Mouse (Mus musculus): Measurements from ENCODE around the gene Dgkh. TPM values are rescaled to one million over a fixed set of nuclear protein-coding genes. Genes with fewer than 3 reads are reported as not detected.

Dgkh gene
- total and polyA plus RNA-seq, 2 experiments from 2014 or later = 1.2 to 4.7 TPM

GRCm38 (mm10) chr14:78584222-78584621, 148.4 kb downstream of the Dgkh start:
- H3K9ac ChIP-seq (replicated peaks; ENCODE audit: low read depth, low read length) = no peak overlapping the region
- DNase-seq (ENCODE audit: low spot score) (no peak), ATAC-seq (ENCODE audit: insufficient read depth, low read depth) (no peak)
- no peak overlapping the region for H3K4me2 ChIP-seq (ENCODE audit: low read depth, low read length)
- no peaks in the 10 kb centered on the region for H3K4me1 ChIP-seq (ENCODE audit: control insufficient read depth, insufficient read depth)
- H3K36me3 ChIP-seq (replicated peaks; ENCODE audit: control insufficient read depth, insufficient read depth, low read length) = peaks cover 36% of the 10 kb centered on the region
- H3K9me3 ChIP-seq (replicated peaks; ENCODE audit: control insufficient read depth, low read length) = no peaks in the 10 kb centered on the region
- H3K27me3 ChIP-seq (ENCODE audit: control insufficient read depth, insufficient read depth, low read length) = no peaks in the 10 kb centered on the region
- H3K4me3 ChIP-seq (ENCODE audit: low read depth, low read length) = no peak overlapping the region
- no peak overlapping the region for H3K27ac ChIP-seq (ENCODE audit: low read depth)
- WGBS = 85% methylated on average over 13 of the region's 13 CpGs
- TF ChIP-seq CTCF (IDR thresholded peaks at IDR 0.05; ENCODE audit: low read depth) (no peak), EP300 (IDR thresholded peaks at IDR 0.05; ENCODE audit: low read depth) (no peak)

DNA sequence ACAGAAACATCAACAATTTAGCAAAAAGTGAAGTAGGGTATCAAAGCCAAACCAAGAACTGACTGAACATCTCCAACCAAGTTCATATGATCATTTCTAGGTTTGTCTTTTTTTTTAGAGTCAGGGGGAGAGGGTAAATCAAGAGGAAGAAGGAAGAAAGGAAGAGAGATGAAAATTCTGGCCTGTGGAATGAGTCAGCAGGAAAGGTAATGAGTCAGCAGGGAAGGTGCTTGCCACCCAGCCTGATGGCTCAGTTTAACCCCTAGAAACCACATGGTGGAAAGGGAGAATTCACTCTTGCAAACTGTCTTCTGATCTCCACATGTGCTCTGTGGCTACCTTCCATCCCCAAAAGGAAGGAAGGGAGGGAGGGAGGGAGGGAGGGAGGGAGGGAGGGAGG, 149.4 kb downstream of the Dgkh start:
- ATAC-seq (ENCODE audit: insufficient read depth, low read depth) = no peak
- Histone ChIP-seq H3K27ac (ENCODE audit: low read depth) (no peak overlapping the region), H3K36me3 (replicated peaks; ENCODE audit: control insufficient read depth, insufficient read depth, low read length) (peaks cover 32% of the 10 kb centered on the region), H3K9ac (replicated peaks; ENCODE audit: low read depth, low read length) (no peak overlapping the region), H3K4me2 (ENCODE audit: low read depth, low read length) (no peak overlapping the region), H3K4me3 (ENCODE audit: low read depth, low read length) (no peak overlapping the region), H3K9me3 (replicated peaks; ENCODE audit: control insufficient read depth, low read length) (no peaks in the 10 kb centered on the region), H3K27me3 (ENCODE audit: control insufficient read depth, insufficient read depth, low read length) (no peaks in the 10 kb centered on the region), H3K4me1 (ENCODE audit: control insufficient read depth, insufficient read depth) (no peaks in the 10 kb centered on the region)
- TF ChIP-seq EP300 (IDR thresholded peaks at IDR 0.05; ENCODE audit: low read depth) = no peak
- no peak for TF ChIP-seq CTCF (IDR thresholded peaks at IDR 0.05; ENCODE audit: low read depth)
- DNase-seq (ENCODE audit: low spot score) = no peak

DNA sequence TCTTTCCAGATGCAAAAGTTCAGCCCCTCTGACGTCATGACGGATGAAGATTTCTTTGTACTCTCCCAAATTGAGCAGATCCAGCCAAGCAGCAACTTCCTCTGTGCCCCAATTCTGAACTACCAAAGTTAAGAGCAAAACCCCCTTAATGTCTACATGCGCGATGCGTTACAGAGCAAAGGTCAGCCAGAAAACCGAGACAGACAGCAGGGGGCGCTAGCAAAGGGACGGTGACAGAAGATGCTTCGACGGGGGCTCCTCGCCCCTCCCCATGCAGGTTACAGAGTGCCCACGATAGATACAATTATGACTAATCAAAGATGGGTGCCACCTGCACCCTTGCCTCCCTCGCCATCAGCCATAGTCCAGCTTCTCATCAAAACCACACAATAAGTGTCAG, 156.7 kb downstream of the Dgkh start:
- peaks cover 23% of the 10 kb centered on the region for H3K36me3 ChIP-seq (replicated peaks; ENCODE audit: control insufficient read depth, insufficient read depth, low read length)
- ATAC-seq (ENCODE audit: insufficient read depth, low read depth) = no peak
- H3K9me3 ChIP-seq (replicated peaks; ENCODE audit: control insufficient read depth, low read length) = no peaks in the 10 kb centered on the region
- TF ChIP-seq CTCF (IDR thresholded peaks at IDR 0.05; ENCODE audit: low read depth) = no peak
- no peak for TF ChIP-seq EP300 (IDR thresholded peaks at IDR 0.05; ENCODE audit: low read depth)
- H3K4me2 ChIP-seq (ENCODE audit: low read depth, low read length) = no peak overlapping the region
- H3K9ac ChIP-seq (replicated peaks; ENCODE audit: low read depth, low read length) = no peak overlapping the region
- no peaks in the 10 kb centered on the region for H3K4me1 ChIP-seq (ENCODE audit: control insufficient read depth, insufficient read depth)
- no peaks in the 10 kb centered on the region for H3K27me3 ChIP-seq (ENCODE audit: control insufficient read depth, insufficient read depth, low read length)
- DNase-seq (ENCODE audit: low spot score) = no peak
- H3K27ac ChIP-seq (ENCODE audit: low read depth) = no peak overlapping the region
- 78% methylated on average over 13 of the region's 13 CpGs for WGBS
- no peak overlapping the region for H3K4me3 ChIP-seq (ENCODE audit: low read depth, low read length)

DNA sequence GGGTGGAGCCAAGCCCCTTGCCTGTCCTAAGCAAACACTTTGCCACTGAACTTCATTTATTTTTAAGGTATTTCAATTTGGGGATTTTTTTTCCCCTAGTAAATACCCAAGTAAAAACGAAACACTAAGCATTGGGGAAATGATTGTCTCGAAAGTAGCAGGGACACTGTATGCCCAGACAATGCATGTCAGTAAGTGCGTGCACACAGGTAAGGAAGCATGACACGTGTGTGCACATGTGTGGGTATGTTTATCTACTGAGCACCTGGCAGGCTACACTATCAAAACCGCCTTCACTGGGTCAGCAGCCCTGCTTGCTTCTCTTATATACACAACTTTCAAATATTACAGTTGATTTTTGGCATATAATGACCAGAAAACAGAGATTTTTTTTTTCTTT, 164.2 kb downstream of the Dgkh start:
- Histone ChIP-seq H3K9me3 (replicated peaks; ENCODE audit: control insufficient read depth, low read length) (no peaks in the 10 kb centered on the region), H3K4me3 (ENCODE audit: low read depth, low read length) (no peak overlapping the region), H3K4me1 (ENCODE audit: control insufficient read depth, insufficient read depth) (no peaks in the 10 kb centered on the region), H3K27me3 (ENCODE audit: control insufficient read depth, insufficient read depth, low read length) (no peaks in the 10 kb centered on the region), H3K36me3 (replicated peaks; ENCODE audit: control insufficient read depth, insufficient read depth, low read length) (peaks cover 30% of the 10 kb centered on the region), H3K9ac (replicated peaks; ENCODE audit: low read depth, low read length) (no peak overlapping the region), H3K4me2 (ENCODE audit: low read depth, low read length) (no peak overlapping the region), H3K27ac (ENCODE audit: low read depth) (no peak overlapping the region)
- ATAC-seq (ENCODE audit: insufficient read depth, low read depth) = no peak
- TF ChIP-seq EP300 (IDR thresholded peaks at IDR 0.05; ENCODE audit: low read depth) = no peak
- no peak for TF ChIP-seq CTCF (IDR thresholded peaks at IDR 0.05; ENCODE audit: low read depth)
- 91% methylated on average over 5 of the region's 5 CpGs for WGBS
- DNase-seq (ENCODE audit: low spot score) = no peak

- TF ChIP-seq EP300 (IDR thresholded peaks at IDR 0.05; ENCODE audit: low read depth) (no peak), CTCF (IDR thresholded peaks at IDR 0.05; ENCODE audit: low read depth) (no peak)
- Histone ChIP-seq H3K4me3 (ENCODE audit: low read depth, low read length) (no peak overlapping the region), H3K9ac (replicated peaks; ENCODE audit: low read depth, low read length) (no peak overlapping the region), H3K4me1 (ENCODE audit: control insufficient read depth, insufficient read depth) (no peaks in the 10 kb centered on the region), H3K36me3 (replicated peaks; ENCODE audit: control insufficient read depth, insufficient read depth, low read length) (peaks cover 22% of the 10 kb centered on the region; the same call in 1 of the 2 replicates), H3K4me2 (ENCODE audit: low read depth, low read length) (no peak overlapping the region), H3K27me3 (ENCODE audit: control insufficient read depth, insufficient read depth, low read length) (no peaks in the 10 kb centered on the region), H3K9me3 (replicated peaks; ENCODE audit: control insufficient read depth, low read length) (no peaks in the 10 kb centered on the region), H3K27ac (ENCODE audit: low read depth) (no peak overlapping the region)
- 65% methylated on average over 4 of the region's 4 CpGs for WGBS
- ATAC-seq (ENCODE audit: insufficient read depth, low read depth) = no peak
- no peak for DNase-seq (ENCODE audit: low spot score)
Observed at GRCm38 (mm10) chr14:78566431-78566830, 166.1 kb downstream of the Dgkh start.

GRCm38 (mm10) chr14:78564292-78564691, 168.3 kb downstream of the Dgkh start:
- H3K9ac ChIP-seq (replicated peaks; ENCODE audit: low read depth, low read length) = no peak overlapping the region
- H3K9me3 ChIP-seq (replicated peaks; ENCODE audit: control insufficient read depth, low read length) = no peaks in the 10 kb centered on the region
- no peak overlapping the region for H3K4me2 ChIP-seq (ENCODE audit: low read depth, low read length)
- no peak overlapping the region for H3K4me3 ChIP-seq (ENCODE audit: low read depth, low read length)
- WGBS = 82% methylated on average over 2 of the region's 2 CpGs
- H3K36me3 ChIP-seq (replicated peaks; ENCODE audit: control insufficient read depth, insufficient read depth, low read length) = peaks cover 19% of the 10 kb centered on the region; the same call in 1 of the 2 replicates
- no peaks in the 10 kb centered on the region for H3K4me1 ChIP-seq (ENCODE audit: control insufficient read depth, insufficient read depth)
- no peak overlapping the region for H3K27ac ChIP-seq (ENCODE audit: low read depth)
- TF ChIP-seq EP300 (IDR thresholded peaks at IDR 0.05; ENCODE audit: low read depth) = no peak
- no peak for TF ChIP-seq CTCF (IDR thresholded peaks at IDR 0.05; ENCODE audit: low read depth)
- no peaks in the 10 kb centered on the region for H3K27me3 ChIP-seq (ENCODE audit: control insufficient read depth, insufficient read depth, low read length)
- ATAC-seq (ENCODE audit: insufficient read depth, low read depth) (no peak), DNase-seq (ENCODE audit: low spot score) (no peak)

All from heart, postnatal 0 days (tissue).